Mouse (Mus musculus) frontal cortex, postnatal 36 days (tissue): Measurements from ENCODE around the gene Pkig.
"Not testable (repeated sequence)": the region's sequence is repeated elsewhere in the genome, so short reads cannot be mapped to it uniquely, and the experiment has no call there.

ENCODE experiments used
- DNase-seq, 2 experiments: peaks; one replicate each; pipeline ENCODE4 v3.0.0; 2022; ENCODE audit warnings: low spot score in 2 of 2

Pkig gene

GRCm38 (mm10) chr2:163643576-163643971 is 14.6 kb upstream of the Pkig start:
- DNase-seq = no peak

- no peak for DNase-seq
These were observed 14.1 kb upstream of the Pkig start for GRCm38 (mm10) chr2:163644047-163644446.

GRCm38 (mm10) chr2:163644575-163645385 is 13.4 kb upstream of the Pkig start, which contains the start of gene Serinc3:
TSS of gene Serinc3 (minus strand) at chr2:163645131.
- peak; percentile 97 to 98 for DNase-seq

- no peak for DNase-seq
These were observed 12.3 kb upstream of the Pkig start for GRCm38 (mm10) chr2:163645700-163646460.

GRCm38 (mm10) chr2:163646461-163647080 is 11.6 kb upstream of the Pkig start:
- DNase-seq = no peak

GRCm38 (mm10) chr2:163655699-163656098 is 2.5 kb upstream of the Pkig start:
- DNase-seq = not testable (repeated sequence)

- DNase-seq = no peak
These were observed 700 bp upstream of the Pkig start for GRCm38 (mm10) chr2:163657486-163657885.

GRCm38 (mm10) chr2:163658941-163659340 is 755 bp downstream of the Pkig start:
- DNase-seq = peak in 1 of 2 experiments; percentile 18

- no peak for DNase-seq
These were observed 1.2 kb downstream of the Pkig start for GRCm38 (mm10) chr2:163659431-163659830.

GRCm38 (mm10) chr2:163660103-163660701 is 2.0 kb downstream of the Pkig start:
- DNase-seq = no peak

GRCm38 (mm10) chr2:163661371-163661850 is 3.2 kb downstream of the Pkig start:
- DNase-seq = peak; percentile 67 to 76

GRCm38 (mm10) chr2:163662076-163662475 is 3.9 kb downstream of the Pkig start:
- DNase-seq = no peak

- DNase-seq = no peak
These were observed 4.6 kb downstream of the Pkig start for GRCm38 (mm10) chr2:163662698-163663221.

- no peak for DNase-seq
These were observed 5.7 kb downstream of the Pkig start for GRCm38 (mm10) chr2:163663930-163664329.

GRCm38 (mm10) chr2:163667045-163667444 is 8.9 kb downstream of the Pkig start:
- no peak for DNase-seq

- no peak for DNase-seq
These were observed 12.8 kb downstream of the Pkig start for GRCm38 (mm10) chr2:163670872-163671594.

- DNase-seq = no peak
These were observed 16.2 kb downstream of the Pkig start for GRCm38 (mm10) chr2:163674397-163674796.

- DNase-seq = peak in 1 of 2 experiments; percentile 66
These were observed 17.0 kb downstream of the Pkig start for GRCm38 (mm10) chr2:163675144-163675619.

- DNase-seq = peak in 1 of 2 experiments; percentile 62
These were observed 17.5 kb downstream of the Pkig start for GRCm38 (mm10) chr2:163675662-163676061.

GRCm38 (mm10) chr2:163676321-163676720 is 18.1 kb downstream of the Pkig start:
- DNase-seq = no peak

- DNase-seq = no peak
These were observed 18.6 kb downstream of the Pkig start for GRCm38 (mm10) chr2:163676745-163677144.
